ENCODE assay signal across 20 mouse cellular contexts in the genomic region with DNA sequence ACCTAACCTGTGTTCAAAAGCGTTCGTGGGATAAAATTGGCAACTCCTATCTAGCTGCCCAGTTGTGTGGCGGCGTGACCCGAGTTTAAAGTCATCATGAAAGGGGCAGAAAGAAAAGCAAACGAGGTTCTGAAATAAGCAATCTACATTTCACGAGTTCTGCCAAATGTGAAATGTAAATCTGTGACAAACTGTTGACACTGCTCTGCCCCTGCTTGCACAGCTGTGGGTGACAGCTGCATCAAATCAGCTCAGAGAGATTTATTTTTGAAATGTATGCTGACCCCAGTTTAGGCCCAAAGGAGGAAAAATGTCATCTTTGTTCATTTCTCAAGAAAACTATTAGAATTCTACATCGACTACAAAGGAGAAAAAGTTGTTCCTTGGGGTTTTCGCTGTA. TPM values are rescaled to one million over a fixed set of nuclear protein-coding genes. Genes with fewer than 3 reads are reported as not detected.
DNase-seq lines count a peak whose midpoint lies in the region; ATAC-seq and TF ChIP-seq lines count a peak whose summit lies in the region.
"Had no signal": no experiment of that assay in that cellular context is flagged by ENCODE, and none has a peak within 500 bp of the region (broad histone marks: within the 10 kb centered on the region; RNA-seq: fewer than 3 reads in every experiment).

No protein-coding gene starts in this region.

- no peaks in the 10 kb centered on the region for H3K36me3 ChIP-seq in lung, embryonic 14.5 days (ENCODE audit: insufficient read depth)
- no peaks in the 10 kb centered on the region for H3K36me3 ChIP-seq in C2C12 (ENCODE audit: control insufficient read depth, insufficient read depth)
- H3K36me3 ChIP-seq: hindbrain, embryonic 12.5 days; limb, embryonic 15.5 days; midbrain, embryonic 15.5 days; neural tube, embryonic 13.5 days had no signal

- no peak overlapping the region for H3K4me3 ChIP-seq in lung, embryonic 14.5 days (ENCODE audit: low read depth, low read length)
- H3K4me3 ChIP-seq in C2C12 (ENCODE audit: insufficient read depth, poor library complexity, severe bottlenecking): no peak overlapping the region
- H3K4me3 ChIP-seq: gastrocnemius, adult 2 months; hindbrain, embryonic 12.5 days; layer of hippocampus, adult 2 months; limb, embryonic 15.5 days; midbrain, embryonic 15.5 days; neural tube, embryonic 13.5 days had no signal

- 21% methylated on average over 9 of the region's 9 CpGs for WGBS in lung, embryonic 14.5 days

- no peak overlapping the region for H3ac ChIP-seq in C2C12 (ENCODE audit: control insufficient read depth, insufficient read length, low read depth)

- no peaks in the 10 kb centered on the region for H3K79me2 ChIP-seq in C2C12 (ENCODE audit: control insufficient read depth, insufficient read depth)

- H3K79me3 ChIP-seq in C2C12 (ENCODE audit: low read depth): no peaks in the 10 kb centered on the region

- peak; percentile 79 for DNase-seq in lung, embryonic 14.5 days
- no peak for DNase-seq in lung, postnatal 36 days
- peak; percentile 15 for DNase-seq in NIH3T3 (ENCODE audit: low read depth)
- peak; percentile 30 for DNase-seq in mesoderm, embryonic 11.5 days (ENCODE audit: low read depth, low spot score)
- no peak for DNase-seq in cerebellum, adult 18-20 months
- no peak for DNase-seq in right cerebral cortex, postnatal 25 days
- DNase-seq: adrenal gland, postnatal 10 days; cerebellum, adult 8-10 months; gastrocnemius, adult 2 months; kidney, postnatal 14 days; lung, postnatal 4 days; thymus, postnatal 25 days had no signal

- H3K27ac ChIP-seq in lung, embryonic 14.5 days (ENCODE audit: low read depth): no peak overlapping the region
- H3K27ac ChIP-seq: gastrocnemius, adult 2 months; hindbrain, embryonic 12.5 days; layer of hippocampus, adult 2 months; limb, embryonic 15.5 days; liver, embryonic 14.5 days; midbrain, embryonic 15.5 days; neural tube, embryonic 13.5 days had no signal

- ATAC-seq in lung, embryonic 14.5 days (ENCODE audit: insufficient read depth): peak; percentile 80
- ATAC-seq: intestine, postnatal 0 days; midbrain, embryonic 15.5 days had no signal

- no peak overlapping the region for H3K9ac ChIP-seq in lung, embryonic 14.5 days
- H3K9ac ChIP-seq: hindbrain, embryonic 12.5 days; limb, embryonic 15.5 days; liver, embryonic 14.5 days; midbrain, embryonic 15.5 days; neural tube, embryonic 13.5 days had no signal

- TF ChIP-seq CTCF in lung, embryonic 14.5 days (IDR thresholded peaks at IDR 0.05; ENCODE audit: low read depth): no peak
- TF ChIP-seq CTCF in C2C12 (IDR thresholded peaks at IDR 0.05; ENCODE audit: control insufficient read depth, insufficient read depth, insufficient read length): no peak

- H3K4me1 ChIP-seq in lung, embryonic 14.5 days (ENCODE audit: insufficient read depth): 0 out of 2 replicates have a peak, but pooled peaks cover 7% of the 10 kb centered on the region
- H3K4me1 ChIP-seq: hindbrain, embryonic 12.5 days; limb, embryonic 15.5 days; midbrain, embryonic 15.5 days; neural tube, embryonic 13.5 days had no signal

- no peak overlapping the region for H3K4me2 ChIP-seq in lung, embryonic 14.5 days
- H3K4me2 ChIP-seq: hindbrain, embryonic 12.5 days; limb, embryonic 15.5 days; midbrain, embryonic 15.5 days; neural tube, embryonic 13.5 days had no signal

- no peaks in the 10 kb centered on the region for H3K27me3 ChIP-seq in lung, embryonic 14.5 days (ENCODE audit: insufficient read depth, low read length)
- H3K27me3 ChIP-seq in C2C12 (ENCODE audit: control insufficient read depth, insufficient read depth, insufficient read length): no peaks in the 10 kb centered on the region
- H3K27me3 ChIP-seq: hindbrain, embryonic 12.5 days; limb, embryonic 15.5 days; midbrain, embryonic 15.5 days; neural tube, embryonic 13.5 days had no signal

- H3K9me3 ChIP-seq in lung, embryonic 14.5 days (ENCODE audit: low read depth, low read length): no peaks in the 10 kb centered on the region
- H3K9me3 ChIP-seq: hindbrain, embryonic 12.5 days; limb, embryonic 15.5 days; midbrain, embryonic 15.5 days; neural tube, embryonic 13.5 days had no signal

TF ChIP-seq in C2C12, 6 proteins besides CTCF, POLR2A, EP300 and RAD21:
- TF ChIP-seq MYOG (IDR thresholded peaks at IDR 0.05; ENCODE audit: control insufficient read depth, extremely low read depth, insufficient read length): no peak
- TF ChIP-seq MAX (IDR thresholded peaks at IDR 0.05): no peak
- TF ChIP-seq USF1 (IDR thresholded peaks at IDR 0.05; ENCODE audit: low read depth): no peak
- peak; percentile 93 for TF ChIP-seq MYOD1 (IDR thresholded peaks at IDR 0.05; ENCODE audit: control insufficient read depth, insufficient read length, low read depth)
- no peak for TF ChIP-seq CEBPB (IDR thresholded peaks at IDR 0.05; ENCODE audit: low read depth)
- TF ChIP-seq FOSL1 (IDR thresholded peaks at IDR 0.05; ENCODE audit: insufficient read depth, low read length, poor library complexity, severe bottlenecking): no peak

RNA-seq across cellular contexts. Expression of a gene that starts 36.5 kb away (rescaled TPM):
- polyA plus RNA-seq in lung, embryonic 14.5 days (2014; fragmentation: Nextera tagmentation; extraction: Ambion mirVana): 6.2 and 6.5 TPM in 2 replicates
- 190 TPM for polyA plus RNA-seq in C2C12 (2012; fragmentation: generic; extraction: Trizol)

Comparison
In these comparisons a context has a peak if more than half of its experiments do, and no peak if none do; other contexts are left out.
1. DNase-seq: peak in lung, embryonic 14.5 days (single experiment), NIH3T3 (single experiment) and mesoderm, embryonic 11.5 days (single experiment); none in lung, postnatal 36 days (single experiment), cerebellum, adult 18-20 months (0 of 2) and right cerebral cortex, postnatal 25 days (single experiment).
2. RNA of a gene that starts 36.5 kb away (polyA plus RNA-seq): 190 TPM in C2C12 (single experiment); 6.2 to 6.5 TPM in lung, embryonic 14.5 days; every median in the first group is over 10 times any median in the second.